Mouse (Mus musculus): Measurements from ENCODE around the gene Focad. TPM values are rescaled to one million over a fixed set of nuclear protein-coding genes. Genes with fewer than 3 reads are reported as not detected.

Focad gene
- polyA plus RNA-seq, 1 experiment from 2014 or later = 14.9 TPM

- no peak overlapping the region for H3K4me2 ChIP-seq
- no peak for ATAC-seq (ENCODE audit: borderline replicate concordance, extremely low read depth, low FRiP score, low TSS enrichment)
- no peaks in the 10 kb centered on the region for H3K9me3 ChIP-seq
- H3K4me3 ChIP-seq = no peak overlapping the region
- no peak overlapping the region for H3K27ac ChIP-seq
- H3K36me3 ChIP-seq = no peaks in the 10 kb centered on the region
- no peaks in the 10 kb centered on the region for H3K27me3 ChIP-seq
- no peak overlapping the region for H3K9ac ChIP-seq
- H3K4me1 ChIP-seq = no peaks in the 10 kb centered on the region
- 41% methylated on average over 2 of the region's 2 CpGs for WGBS
These were observed 320.6 kb downstream of the Focad start for GRCm38 (mm10) chr4:88415017-88415416.

- 90% methylated on average over 5 of the region's 5 CpGs for WGBS
- Histone ChIP-seq H3K36me3 (no peaks in the 10 kb centered on the region), H3K27ac (no peak overlapping the region), H3K4me3 (no peak overlapping the region), H3K9ac (no peak overlapping the region), H3K27me3 (no peaks in the 10 kb centered on the region), H3K4me1 (no peaks in the 10 kb centered on the region), H3K9me3 (no peaks in the 10 kb centered on the region), H3K4me2 (no peak overlapping the region)
- ATAC-seq (ENCODE audit: borderline replicate concordance, extremely low read depth, low FRiP score, low TSS enrichment) = no peak
These were observed 324.9 kb downstream of the Focad start for GRCm38 (mm10) chr4:88419378-88419777.

GRCm38 (mm10) chr4:88424563-88424962 lies 330.1 kb downstream of the Focad start:
- Histone ChIP-seq H3K4me2 (no peak overlapping the region), H3K36me3 (no peaks in the 10 kb centered on the region), H3K9me3 (no peaks in the 10 kb centered on the region), H3K9ac (no peak overlapping the region), H3K27ac (no peak overlapping the region), H3K27me3 (no peaks in the 10 kb centered on the region), H3K4me3 (no peak overlapping the region), H3K4me1 (no peaks in the 10 kb centered on the region)
- ATAC-seq (ENCODE audit: borderline replicate concordance, extremely low read depth, low FRiP score, low TSS enrichment) = no peak

- Histone ChIP-seq H3K9ac (no peak overlapping the region), H3K27me3 (no peaks in the 10 kb centered on the region), H3K4me3 (no peak overlapping the region), H3K27ac (no peak overlapping the region), H3K36me3 (no peaks in the 10 kb centered on the region), H3K4me1 (no peaks in the 10 kb centered on the region), H3K4me2 (no peak overlapping the region), H3K9me3 (no peaks in the 10 kb centered on the region)
- no peak for ATAC-seq (ENCODE audit: borderline replicate concordance, extremely low read depth, low FRiP score, low TSS enrichment)
- 79% methylated on average over 2 of the region's 2 CpGs for WGBS
These were observed 333.3 kb downstream of the Focad start for GRCm38 (mm10) chr4:88427630-88428239.

DNA sequence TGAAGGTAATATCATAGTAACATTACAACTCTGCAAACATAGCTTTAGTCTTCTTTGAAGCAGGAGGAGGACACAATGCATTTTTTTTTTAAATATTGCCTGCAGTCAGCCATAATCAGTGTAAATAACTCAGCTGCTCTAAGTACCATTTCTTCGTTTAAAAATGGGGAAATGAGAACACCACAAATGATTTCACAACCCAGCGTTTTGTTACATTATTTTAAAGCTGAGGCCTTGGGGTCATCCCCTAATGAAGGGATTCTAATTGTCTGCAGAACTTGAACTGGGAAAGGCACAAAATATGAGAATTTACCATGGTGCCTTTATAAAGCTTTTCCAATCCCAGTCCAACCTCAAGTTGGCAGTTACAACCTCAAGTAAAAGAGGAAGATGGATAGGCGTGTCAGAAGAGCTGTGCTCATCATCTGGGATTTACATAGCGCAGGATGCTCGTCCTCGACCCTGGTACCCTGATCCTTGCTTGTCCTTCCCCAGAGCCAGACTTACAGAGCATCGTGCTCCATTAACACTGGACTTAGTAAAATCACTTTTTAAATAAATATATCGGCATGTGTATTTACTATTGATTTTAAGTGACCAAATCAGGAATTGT lies 338.1 kb downstream of the Focad start:
- Histone ChIP-seq H3K4me2 (no peak overlapping the region), H3K9me3 (no peaks in the 10 kb centered on the region), H3K36me3 (no peaks in the 10 kb centered on the region), H3K4me3 (no peak overlapping the region), H3K4me1 (no peaks in the 10 kb centered on the region), H3K27me3 (no peaks in the 10 kb centered on the region), H3K9ac (no peak overlapping the region), H3K27ac (no peak overlapping the region)
- no peak for ATAC-seq (ENCODE audit: borderline replicate concordance, extremely low read depth, low FRiP score, low TSS enrichment)
- WGBS = 73% methylated on average over 8 of the region's 8 CpGs

- H3K4me2 ChIP-seq = no peak overlapping the region
- no peak overlapping the region for H3K27ac ChIP-seq
- no peak overlapping the region for H3K9ac ChIP-seq
- H3K4me3 ChIP-seq = no peak overlapping the region
- no peaks in the 10 kb centered on the region for H3K36me3 ChIP-seq
- no peak for ATAC-seq (ENCODE audit: borderline replicate concordance, extremely low read depth, low FRiP score, low TSS enrichment)
- WGBS = 55% methylated on average over 6 of the region's 6 CpGs
- peaks cover 13% of the 10 kb centered on the region for H3K4me1 ChIP-seq
- H3K9me3 ChIP-seq = no peaks in the 10 kb centered on the region
- H3K27me3 ChIP-seq = no peaks in the 10 kb centered on the region
These were observed 342.2 kb downstream of the Focad start for GRCm38 (mm10) chr4:88436593-88437165.

DNA sequence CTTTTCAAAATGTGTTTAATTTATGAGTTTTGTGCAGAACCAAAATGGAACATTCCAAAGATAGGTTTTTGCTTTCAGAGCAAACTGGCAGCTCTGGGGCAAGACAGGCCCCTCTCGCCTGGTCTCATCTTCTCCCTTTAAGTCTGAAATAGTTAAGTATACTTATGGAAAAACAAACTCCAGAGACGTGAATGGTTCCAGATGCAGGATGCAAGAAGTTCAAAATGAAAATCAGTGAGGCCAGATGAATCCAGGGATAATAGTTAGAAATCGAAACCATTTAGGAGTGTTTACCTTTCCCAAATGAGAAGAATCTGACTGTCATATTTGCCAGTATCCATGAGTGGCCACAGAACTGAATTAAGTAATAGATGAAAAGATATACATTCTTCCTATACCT lies 342.7 kb downstream of the Focad start:
- H3K9ac ChIP-seq = no peak overlapping the region
- no peaks in the 10 kb centered on the region for H3K9me3 ChIP-seq
- H3K4me1 ChIP-seq = peaks cover 13% of the 10 kb centered on the region
- no peaks in the 10 kb centered on the region for H3K36me3 ChIP-seq
- no peak overlapping the region for H3K4me2 ChIP-seq
- H3K4me3 ChIP-seq = no peak overlapping the region
- H3K27ac ChIP-seq = no peak overlapping the region
- WGBS = 58% methylated on average over 3 of the region's 3 CpGs
- ATAC-seq (ENCODE audit: borderline replicate concordance, extremely low read depth, low FRiP score, low TSS enrichment) = no peak
- no peaks in the 10 kb centered on the region for H3K27me3 ChIP-seq

DNA sequence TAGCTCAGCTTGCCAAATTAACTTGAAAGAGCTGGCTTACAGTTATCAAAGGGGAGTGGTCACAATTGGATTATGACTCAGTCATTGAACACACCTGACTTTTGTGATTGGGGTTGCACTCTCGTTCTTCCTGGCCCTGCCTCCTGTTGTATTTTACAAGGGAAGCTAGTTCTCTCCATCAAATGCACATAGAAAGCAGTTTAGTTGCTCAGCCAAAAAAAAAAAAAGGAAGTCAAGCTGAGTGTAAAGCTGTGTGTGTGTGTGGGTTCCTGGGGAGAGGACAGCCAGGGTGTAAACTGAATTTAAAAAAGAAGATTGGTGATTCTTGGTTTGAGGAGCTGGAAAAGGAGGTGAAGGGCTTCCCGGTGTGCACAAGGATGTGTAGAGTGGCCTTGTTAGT lies 343.5 kb downstream of the Focad start:
- peaks cover 13% of the 10 kb centered on the region for H3K4me1 ChIP-seq
- no peak overlapping the region for H3K27ac ChIP-seq
- no peak overlapping the region for H3K9ac ChIP-seq
- no peaks in the 10 kb centered on the region for H3K27me3 ChIP-seq
- H3K4me2 ChIP-seq = peak overlapping the region; percentile 74
- WGBS = 28% methylated on average over 2 of the region's 2 CpGs
- H3K36me3 ChIP-seq = no peaks in the 10 kb centered on the region
- H3K9me3 ChIP-seq = no peaks in the 10 kb centered on the region
- no peak for ATAC-seq (ENCODE audit: borderline replicate concordance, extremely low read depth, low FRiP score, low TSS enrichment)
- peak overlapping the region; percentile 49; the same call in 1 of the 2 replicates for H3K4me3 ChIP-seq

GRCm38 (mm10) chr4:88438326-88438989 lies 344.0 kb downstream of the Focad start, which contains the start of gene Hacd4:
Gene Hacd4 (minus strand): TSS chr4:88438928.
- Histone ChIP-seq H3K36me3 (no peaks in the 10 kb centered on the region), H3K27me3 (no peaks in the 10 kb centered on the region), H3K4me3 (peak within 1 kb of the TSS; percentile 49), H3K9me3 (no peaks in the 10 kb centered on the region), H3K4me2 (peak within 1 kb of the TSS; percentile 74), H3K27ac (0 out of 2 replicates have a peak within 1 kb of the TSS, but pooled peaks have one; percentile 26), H3K9ac (peak within 1 kb of the TSS; percentile 52), H3K4me1 (peaks cover 13% of the 10 kb centered on the region)
- ATAC-seq (ENCODE audit: borderline replicate concordance, extremely low read depth, low FRiP score, low TSS enrichment) = peak; percentile 87
- WGBS = 3% methylated on average over 14 of the region's 14 CpGs

GRCm38 (mm10) chr4:88438990-88439329 lies 344.5 kb downstream of the Focad start:
- Histone ChIP-seq H3K36me3 (no peaks in the 10 kb centered on the region), H3K4me2 (peak overlapping the region; percentile 74), H3K4me3 (peak overlapping the region; percentile 49), H3K27me3 (no peaks in the 10 kb centered on the region), H3K9me3 (no peaks in the 10 kb centered on the region), H3K4me1 (peaks cover 13% of the 10 kb centered on the region), H3K27ac (0 out of 2 replicates have a peak overlapping the region, but pooled peaks have one; percentile 26), H3K9ac (peak overlapping the region; percentile 52; the same call in 1 of the 2 replicates)
- no peak; the same call in 1 of the 2 replicates for ATAC-seq (ENCODE audit: borderline replicate concordance, extremely low read depth, low FRiP score, low TSS enrichment)
- 16% methylated on average over 4 of the region's 4 CpGs for WGBS

- Histone ChIP-seq H3K4me1 (peaks cover 13% of the 10 kb centered on the region), H3K9ac (no peak overlapping the region), H3K36me3 (no peaks in the 10 kb centered on the region), H3K27ac (no peak overlapping the region), H3K9me3 (no peaks in the 10 kb centered on the region), H3K27me3 (no peaks in the 10 kb centered on the region), H3K4me3 (no peak overlapping the region), H3K4me2 (no peak overlapping the region)
- WGBS = 69% methylated on average over 6 of the region's 6 CpGs
- no peak for ATAC-seq (ENCODE audit: borderline replicate concordance, extremely low read depth, low FRiP score, low TSS enrichment)
These were observed 345.3 kb downstream of the Focad start for GRCm38 (mm10) chr4:88439669-88440123.

DNA sequence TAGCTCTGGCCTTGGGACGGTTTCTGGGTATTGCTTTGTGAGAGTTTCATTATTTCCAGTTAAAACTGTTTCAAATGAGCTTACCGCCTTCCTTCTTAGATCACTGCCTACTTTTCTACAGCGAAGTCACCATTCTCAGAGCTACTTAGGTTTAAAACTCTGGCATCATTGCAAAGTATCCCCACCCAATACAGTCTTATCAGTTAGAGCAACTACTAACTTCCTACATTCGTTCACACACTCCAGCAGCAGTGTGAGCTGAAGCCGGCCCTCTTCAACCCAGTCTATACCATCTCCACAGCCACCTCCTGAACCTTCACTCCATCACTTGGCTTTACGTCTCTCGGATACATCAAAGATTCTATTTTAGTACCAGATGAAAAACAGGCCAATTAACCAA lies 346.4 kb downstream of the Focad start:
- Histone ChIP-seq H3K27me3 (no peaks in the 10 kb centered on the region), H3K4me3 (no peak overlapping the region), H3K4me2 (no peak overlapping the region), H3K9me3 (no peaks in the 10 kb centered on the region), H3K27ac (no peak overlapping the region), H3K36me3 (no peaks in the 10 kb centered on the region), H3K9ac (no peak overlapping the region), H3K4me1 (peaks cover 13% of the 10 kb centered on the region)
- WGBS = 85% methylated on average over 7 of the region's 7 CpGs
- no peak for ATAC-seq (ENCODE audit: borderline replicate concordance, extremely low read depth, low FRiP score, low TSS enrichment)
